Mouse (Mus musculus) cerebellum, adult 2 months (tissue): ENCODE data around the gene Irgm1. TPM values are rescaled to one million over a fixed set of nuclear protein-coding genes. Genes with fewer than 3 reads are reported as not detected.
"Not testable (repeated sequence)": the region's sequence is repeated elsewhere in the genome, so short reads cannot be mapped to it uniquely, and the experiment has no call there.

Source experiments
- DNase-seq, 2 experiments: peaks; one replicate each; pipeline ENCODE4 v3.0.0; 2021
- H3K27ac ChIP-seq: fragments of 200-500 bp; 2 replicates; pipeline ENCODE4 v1.5.1; 2012; ENCODE audit warnings: low read length, control low read depth, inconsistent platforms; ENCODE audit not compliant: insufficient read depth
- H3K27me3 ChIP-seq: fragments of 200-500 bp; 2 replicates; pipeline ENCODE4 v1.6.1; 2012; ENCODE audit warnings: inconsistent platforms, mild to moderate bottlenecking, low read length, moderate library complexity; ENCODE audit not compliant: control insufficient read depth, insufficient read depth
- H3K4me1 ChIP-seq: fragments of 200-500 bp; 2 replicates; pipeline ENCODE4 v1.6.1; 2011; ENCODE audit warnings: low read length; ENCODE audit not compliant: control insufficient read depth, insufficient read depth
- H3K4me3 ChIP-seq: fragments of 200-500 bp; replicated peaks from 2 replicates; pipeline ENCODE3; 2011; ENCODE audit warnings: mild to moderate bottlenecking, low read depth, low read length, control low read depth; ENCODE audit not compliant: insufficient read depth
- CTCF ChIP-seq: fragments of 200-500 bp; IDR thresholded peaks from 2 replicates; pipeline ENCODE4 v1.5.1; 2011; ENCODE audit warnings: low read depth, mild to moderate bottlenecking, control low read depth, low read length, moderate library complexity, borderline replicate concordance; ENCODE audit not compliant: insufficient read depth
- POLR2A ChIP-seq: fragments of 200-500 bp; IDR thresholded peaks from 2 replicates; pipeline ENCODE4 v1.6.1; 2011; ENCODE audit warnings: low read length, control low read depth, borderline replicate concordance; ENCODE audit not compliant: insufficient read depth
- WGBS: fragments of 180-500 bp; shearing (Covaris S2); methylation state at CpG from one replicate; pipeline ENCODE4 v1.1.7; 2018; 5-methylcytosine and 5-hydroxymethylcytosine counted together
- polyA plus RNA-seq: library from polyadenylated mRNA; depleted of rRNA; stranded (reverse); fragments of >200 nt; gene quantifications from 2 replicates; pipeline ENCODE4 v1.2.3, GENCODE M21; 2012

Irgm1 gene
- polyA plus RNA-seq, 1 experiment = 7.1 TPM

DNA sequence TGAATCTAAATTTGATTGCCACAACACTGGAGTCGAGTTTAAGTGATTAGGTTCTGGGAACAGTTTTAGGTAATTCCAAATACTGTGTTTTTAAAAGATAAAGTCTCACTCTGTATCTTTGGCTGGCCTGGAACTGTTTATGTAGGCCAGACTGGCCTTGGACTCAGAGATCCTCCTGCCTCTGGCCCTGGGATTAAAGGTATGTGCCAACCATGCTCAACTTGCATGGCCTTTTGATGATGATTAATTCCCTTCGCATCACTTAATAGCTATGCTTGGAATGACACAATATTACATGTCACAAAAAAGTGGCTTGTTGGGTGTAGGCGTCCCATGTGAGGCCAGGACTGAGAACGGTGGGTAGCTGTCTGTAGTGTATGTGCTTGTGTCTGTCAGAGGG, 19.3 kb downstream of the Irgm1 start:
- TF ChIP-seq POLR2A (no peak), CTCF (no peak)
- 0 out of 2 replicates have a peak, but pooled peaks cover 4% of the 10 kb centered on the region for H3K4me1 ChIP-seq
- H3K27ac ChIP-seq = no peak overlapping the region
- DNase-seq = no peak
- 65% methylated on average over 4 of the region's 4 CpGs for WGBS
- peak overlapping the region; percentile 68 for H3K4me3 ChIP-seq
- H3K27me3 ChIP-seq = no peaks in the 10 kb centered on the region

DNA sequence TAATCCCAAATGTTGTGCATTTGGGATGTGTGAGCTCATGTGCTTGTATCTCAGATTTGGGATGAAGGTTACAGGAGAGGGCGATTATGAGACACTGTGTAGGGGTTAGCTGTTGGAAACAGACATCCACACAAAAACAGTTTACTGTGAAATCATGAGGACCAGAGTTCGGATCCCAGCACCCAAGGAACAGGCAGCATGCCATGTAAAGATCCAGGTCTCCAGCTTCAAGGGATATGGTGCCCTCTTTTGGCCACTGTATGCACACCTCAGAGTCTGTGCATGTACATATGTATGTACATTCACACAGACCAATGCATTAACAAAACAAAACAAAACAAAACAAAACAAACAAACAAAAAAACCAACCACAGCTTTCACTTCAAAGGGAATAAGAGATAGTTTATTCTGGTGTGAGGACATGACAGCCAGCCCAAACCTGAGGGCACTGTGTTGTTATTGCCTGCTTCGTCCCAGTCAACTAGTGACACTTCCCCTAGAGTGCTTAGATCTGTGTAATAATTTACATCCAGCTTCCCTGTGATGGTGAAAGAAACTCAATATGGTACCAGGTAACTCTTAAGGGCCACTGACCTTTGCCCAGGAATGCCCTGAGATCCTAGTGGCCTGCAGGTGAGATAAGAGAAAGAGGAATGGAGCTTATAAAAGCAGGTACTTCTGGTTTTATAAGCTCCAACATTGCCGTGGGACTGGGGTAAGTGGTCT, 20.1 kb downstream of the Irgm1 start:
- H3K4me3 ChIP-seq = no peak overlapping the region

DNA sequence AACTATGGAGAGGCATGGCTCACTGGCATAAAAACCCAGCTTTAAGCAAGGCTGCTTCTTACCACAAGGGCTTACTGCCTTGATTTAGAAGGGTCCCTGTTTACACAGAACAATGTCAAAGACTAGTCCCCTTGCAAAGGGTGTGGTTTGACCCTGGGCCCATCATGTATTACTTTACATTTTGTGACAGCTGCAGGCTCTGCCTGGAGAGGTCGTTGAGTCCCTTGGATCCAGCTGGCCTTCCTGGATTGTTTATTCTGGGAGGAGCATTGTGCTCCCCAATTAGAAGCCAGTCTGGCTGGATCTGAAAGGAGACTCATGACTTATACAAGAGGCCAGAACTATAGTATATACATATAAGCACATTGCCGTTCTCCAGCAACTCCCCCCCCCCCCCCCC, 21.2 kb downstream of the Irgm1 start:
- WGBS = 45% methylated on average over 2 of the region's 2 CpGs
- Histone ChIP-seq H3K4me3 (no peak overlapping the region), H3K27ac (no peak overlapping the region), H3K4me1 (0 out of 2 replicates have a peak, but pooled peaks cover 4% of the 10 kb centered on the region), H3K27me3 (no peaks in the 10 kb centered on the region)
- no peak for TF ChIP-seq POLR2A
- no peak for TF ChIP-seq CTCF
- DNase-seq = no peak

More for the DNA sequence above, 20.1 kb downstream of the Irgm1 start:
- Histone ChIP-seq H3K27ac (no peak overlapping the region), H3K4me1 (0 out of 2 replicates have a peak, but pooled peaks cover 4% of the 10 kb centered on the region), H3K27me3 (no peaks in the 10 kb centered on the region)
- DNase-seq = no peak
- WGBS = 85% methylated on average over 4 of the region's 4 CpGs
- TF ChIP-seq POLR2A = no peak
- TF ChIP-seq CTCF = peak; percentile 11; the same call in 1 of the 2 replicates

DNA sequence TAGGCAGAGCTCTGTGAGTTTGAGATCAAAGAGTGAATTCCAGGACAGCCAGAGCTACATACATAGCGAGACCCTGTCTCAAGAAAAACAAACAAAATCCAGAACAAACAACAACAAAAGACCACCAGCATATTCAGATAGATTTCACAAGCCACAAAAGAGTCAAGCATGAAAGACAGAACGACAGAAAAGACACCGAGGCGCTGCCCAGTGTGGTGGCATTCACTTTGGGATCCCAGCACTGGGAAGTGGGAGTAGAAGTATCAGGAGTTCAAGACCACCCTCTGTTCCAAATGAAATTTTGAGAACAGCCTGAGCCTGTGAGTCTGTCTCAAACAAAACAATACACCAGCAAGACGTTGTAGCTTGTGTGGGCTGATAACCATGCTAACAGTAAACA, 24.6 kb downstream of the Irgm1 start:
- WGBS = 66% methylated on average over 5 of the region's 5 CpGs
- Histone ChIP-seq H3K27ac (no peak overlapping the region), H3K4me3 (no peak overlapping the region)

DNA sequence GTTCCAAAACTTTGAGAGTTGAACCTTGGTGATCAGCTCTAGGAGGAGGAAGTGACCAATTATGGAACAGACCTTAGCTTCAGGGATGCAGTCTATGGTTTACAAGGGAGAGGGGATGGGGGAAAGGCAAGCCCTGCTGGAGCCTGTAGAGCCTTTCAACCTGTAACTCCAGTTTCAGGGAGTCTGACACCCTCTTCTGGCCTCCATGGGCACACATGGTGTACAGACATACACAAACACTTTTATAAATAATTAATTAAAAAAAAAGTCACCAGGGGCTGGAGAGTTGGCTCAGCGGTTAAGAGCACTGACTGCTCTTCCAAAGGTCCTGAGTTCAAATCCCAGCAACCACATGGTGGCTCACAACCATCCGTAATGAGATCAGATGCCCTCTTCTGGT, 25.1 kb downstream of the Irgm1 start:
- H3K27ac ChIP-seq, H3K4me1 ChIP-seq, H3K27me3 ChIP-seq, H3K4me3 ChIP-seq, DNase-seq: not testable (repeated sequence)
- 74% methylated on average over 2 of the region's 2 CpGs for WGBS

More for the DNA sequence above, 24.6 kb downstream of the Irgm1 start:
- no peaks in the 10 kb centered on the region for H3K4me1 ChIP-seq
- TF ChIP-seq CTCF (no peak), POLR2A (no peak)
- no peak for DNase-seq
- H3K27me3 ChIP-seq = no peaks in the 10 kb centered on the region

DNA sequence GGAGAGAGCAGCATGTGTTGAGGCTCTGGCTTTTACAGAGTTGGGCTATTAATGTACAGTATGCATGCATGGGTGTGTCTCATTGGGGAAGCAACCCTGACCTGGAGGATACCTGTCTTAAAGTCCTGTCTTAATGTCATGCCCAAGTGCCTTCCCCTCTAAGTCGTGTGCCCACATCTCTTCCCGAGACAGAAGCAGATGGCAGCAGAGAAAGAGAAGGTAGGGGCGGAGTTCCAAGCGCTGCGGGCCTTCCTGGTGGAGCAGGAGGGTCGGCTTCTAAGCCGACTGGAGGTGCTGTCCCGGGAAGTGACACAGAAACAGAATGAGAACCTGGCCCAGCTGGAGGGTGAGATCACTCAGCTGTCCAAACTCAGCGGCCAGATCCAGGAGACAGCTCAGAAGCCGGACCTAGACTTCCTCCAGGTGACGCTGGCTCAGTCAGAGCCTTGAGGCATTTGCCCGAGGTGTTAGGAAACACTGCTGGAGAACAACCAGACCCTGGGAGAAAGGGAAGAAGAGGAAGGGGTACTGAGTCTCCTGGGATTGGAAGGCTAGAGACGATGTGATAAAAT, 26.2 kb downstream of the Irgm1 start:
- WGBS = 46% methylated on average over 13 of the region's 13 CpGs
- Histone ChIP-seq H3K27me3 (no peaks in the 10 kb centered on the region), H3K4me1 (no peaks in the 10 kb centered on the region), H3K4me3 (no peak overlapping the region), H3K27ac (no peak overlapping the region)
- DNase-seq = no peak
- TF ChIP-seq CTCF = no peak
- no peak for TF ChIP-seq POLR2A

DNA sequence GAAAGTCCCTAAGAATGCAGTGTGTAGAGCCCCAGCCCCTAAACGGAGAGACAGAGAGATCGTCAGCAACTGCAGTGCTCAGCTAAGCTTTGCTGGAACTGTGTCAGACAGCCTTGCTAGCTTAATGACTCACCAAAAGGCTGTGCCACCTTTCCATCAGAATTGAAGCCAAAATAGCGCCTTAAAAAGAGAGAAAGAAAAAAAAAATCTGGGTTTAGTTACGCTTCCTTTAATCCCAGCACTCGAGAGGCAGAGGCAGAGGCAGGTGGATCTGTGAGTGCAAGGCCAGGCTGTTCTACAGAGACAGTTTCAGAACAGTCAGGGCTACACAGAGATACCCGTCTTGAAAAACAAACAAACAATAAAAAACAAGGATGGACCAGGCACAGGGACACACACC, 27.2 kb downstream of the Irgm1 start:
- 34% methylated on average over 6 of the region's 6 CpGs for WGBS
- no peak for TF ChIP-seq POLR2A
- TF ChIP-seq CTCF = no peak
- peak in 1 of 2 experiments; percentile 58 for DNase-seq

DNA sequence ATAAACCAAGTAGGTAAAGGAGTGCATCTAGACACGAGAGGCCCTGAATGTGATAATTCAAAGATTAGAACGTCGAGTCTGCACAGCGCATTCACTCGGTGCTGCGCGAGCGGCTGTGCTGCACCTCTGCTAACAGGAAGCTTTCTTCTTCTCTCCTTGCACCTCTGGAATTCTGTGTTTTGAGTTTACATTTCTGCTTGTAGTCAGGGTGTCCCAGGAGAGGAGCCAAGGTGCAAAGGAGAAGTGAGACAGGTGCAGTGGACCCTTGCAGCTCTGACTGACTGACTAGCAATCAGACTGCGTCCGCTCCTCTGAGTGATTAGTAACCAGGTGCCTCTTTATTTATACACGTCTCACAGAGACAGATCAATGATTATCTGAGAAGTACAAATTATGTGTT, 28.3 kb downstream of the Irgm1 start:
- no peak for DNase-seq
- no peak for TF ChIP-seq CTCF
- no peak for TF ChIP-seq POLR2A
- no peak overlapping the region for H3K27ac ChIP-seq
- H3K4me1 ChIP-seq = no peaks in the 10 kb centered on the region
- WGBS = 92% methylated on average over 11 of the region's 11 CpGs
- H3K4me3 ChIP-seq = no peak overlapping the region
- H3K27me3 ChIP-seq = no peaks in the 10 kb centered on the region

More for the DNA sequence above, 27.2 kb downstream of the Irgm1 start:
- no peaks in the 10 kb centered on the region for H3K4me1 ChIP-seq
- no peak overlapping the region for H3K27ac ChIP-seq
- no peaks in the 10 kb centered on the region for H3K27me3 ChIP-seq
- no peak overlapping the region for H3K4me3 ChIP-seq
